Mouse (Mus musculus): ENCODE data around the gene Atg4c.

Gene Atg4c

DNA sequence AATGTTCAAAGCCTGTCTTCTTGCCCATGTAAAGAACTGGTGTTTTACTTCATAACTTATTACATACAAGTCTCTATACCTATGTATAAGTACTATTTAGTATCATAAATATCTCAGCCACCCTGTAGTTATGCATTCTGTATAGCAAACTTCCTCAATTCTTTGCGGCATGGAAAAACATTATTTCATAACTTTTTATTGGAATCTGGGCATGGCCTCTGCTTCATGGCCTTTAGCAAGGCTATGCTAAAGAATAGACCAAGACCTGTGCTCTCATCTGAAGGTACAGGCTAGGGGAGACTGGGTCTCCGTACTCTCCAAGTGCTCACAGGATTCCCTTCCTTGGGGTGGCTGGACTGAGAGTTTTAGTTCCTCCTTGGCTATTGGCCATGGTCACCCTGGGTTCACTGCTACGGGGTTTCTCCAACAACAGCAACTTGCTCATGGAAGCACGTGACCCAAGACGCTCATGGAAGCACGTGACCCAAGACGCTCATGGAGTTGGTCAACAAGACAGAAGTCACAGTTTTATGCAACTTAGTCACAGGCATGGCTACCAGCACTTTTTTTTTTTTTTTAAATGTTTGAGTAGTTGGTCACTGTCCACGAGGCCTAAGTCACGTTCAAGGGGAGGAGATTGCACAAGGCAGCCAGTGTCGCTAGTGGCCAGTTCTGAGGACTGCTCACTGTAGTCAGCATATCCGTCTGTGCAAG lies 7.2 kb upstream of the Atg4c start:
- no peak for DNase-seq (ENCODE audit: low spot score)

DNA sequence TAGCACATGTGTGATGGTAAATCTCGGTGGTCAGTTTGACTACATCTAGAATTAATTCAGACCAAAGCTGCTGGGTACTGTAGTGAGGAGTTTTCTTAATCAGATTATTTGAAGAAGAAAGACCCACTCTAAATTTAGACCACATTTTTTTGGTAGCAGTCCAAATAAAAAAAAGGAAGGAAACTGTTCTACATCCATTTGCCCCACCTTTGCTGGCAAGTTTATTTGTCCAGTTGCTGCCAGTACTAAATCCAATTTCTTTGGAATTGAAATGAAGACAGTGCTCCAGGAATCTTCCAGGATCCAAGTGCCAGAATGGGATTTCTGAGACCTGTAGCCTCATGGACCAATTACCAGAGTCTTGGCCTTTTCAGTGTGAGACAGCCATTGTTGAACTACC lies 1.1 kb upstream of the Atg4c start:
- no peak for DNase-seq (ENCODE audit: low spot score)

DNA sequence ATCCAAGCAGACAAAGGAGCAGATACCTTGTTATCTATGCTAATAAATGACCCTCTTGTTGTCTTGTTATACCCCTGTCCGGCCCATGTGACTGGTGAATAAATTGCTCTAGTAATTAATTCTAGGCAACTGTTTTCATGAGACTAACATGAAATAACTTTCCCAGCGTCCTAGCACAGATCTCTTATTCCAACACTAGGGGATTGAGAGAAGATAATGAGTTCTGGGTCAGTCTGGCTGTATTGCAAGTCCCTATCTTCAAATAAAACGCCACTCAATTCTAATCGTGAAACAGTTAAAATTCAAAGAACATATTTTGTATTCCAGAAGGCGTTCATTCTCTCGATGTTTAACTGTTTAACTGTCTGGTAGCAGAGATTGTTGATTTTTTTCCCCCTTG lies 520 bp upstream of the Atg4c start:
- DNase-seq (ENCODE audit: low spot score), result no peak

- DNase-seq (ENCODE audit: low spot score), result no peak
Observed at GRCm38 (mm10) chr4:99194826-99195225, 1.1 kb downstream of the Atg4c start.

GRCm38 (mm10) chr4:99198721-99199120 lies 5.0 kb downstream of the Atg4c start:
- no peak for DNase-seq (ENCODE audit: low spot score)

GRCm38 (mm10) chr4:99199757-99200251 lies 6.1 kb downstream of the Atg4c start:
- DNase-seq (ENCODE audit: low spot score), result no peak

GRCm38 (mm10) chr4:99200383-99201136 lies 6.8 kb downstream of the Atg4c start:
- DNase-seq (ENCODE audit: low spot score), result no peak

- no peak for DNase-seq (ENCODE audit: low spot score)
Observed at GRCm38 (mm10) chr4:99205773-99206172, 12.0 kb downstream of the Atg4c start.

- DNase-seq (ENCODE audit: low spot score), result no peak
Observed at GRCm38 (mm10) chr4:99206356-99206755, 12.6 kb downstream of the Atg4c start.

DNA sequence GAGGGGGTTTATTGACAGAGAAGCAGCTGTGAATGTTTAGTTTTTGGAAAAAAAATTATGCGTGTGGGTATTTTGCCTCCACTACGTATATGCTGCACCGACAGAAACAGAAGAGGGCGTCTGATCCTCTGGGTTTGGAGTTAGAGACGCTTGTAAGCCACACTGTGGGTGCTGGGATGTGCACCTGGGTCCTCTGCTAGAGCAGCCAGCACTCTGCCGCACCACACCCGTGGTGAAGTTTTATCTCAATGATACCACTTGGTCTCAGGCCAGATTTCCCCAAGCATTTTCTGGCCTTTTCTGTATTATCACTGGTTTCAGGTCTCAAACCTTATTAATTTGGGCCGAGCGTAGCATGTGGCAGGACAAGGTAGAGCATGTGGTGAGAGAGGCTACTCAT lies 16.4 kb downstream of the Atg4c start:
- no peak for DNase-seq (ENCODE audit: low spot score)

GRCm38 (mm10) chr4:99211606-99212005 lies 17.9 kb downstream of the Atg4c start:
- DNase-seq (ENCODE audit: low spot score), result no peak

GRCm38 (mm10) chr4:99213123-99213522 lies 19.4 kb downstream of the Atg4c start:
- DNase-seq (ENCODE audit: low spot score), result no peak

- DNase-seq (ENCODE audit: low spot score), result no peak
Observed at GRCm38 (mm10) chr4:99222221-99222620, 28.5 kb downstream of the Atg4c start.

- DNase-seq (ENCODE audit: low spot score), result no peak
Observed at GRCm38 (mm10) chr4:99224790-99225189, 31.1 kb downstream of the Atg4c start.

GRCm38 (mm10) chr4:99227226-99227625 lies 33.5 kb downstream of the Atg4c start:
- no peak for DNase-seq (ENCODE audit: low spot score)

- no peak for DNase-seq (ENCODE audit: low spot score)
Observed at GRCm38 (mm10) chr4:99229371-99229770, 35.6 kb downstream of the Atg4c start.

- no peak for DNase-seq (ENCODE audit: low spot score)
Observed at GRCm38 (mm10) chr4:99235203-99235856, 41.6 kb downstream of the Atg4c start.

GRCm38 (mm10) chr4:99238305-99238704 lies 44.6 kb downstream of the Atg4c start:
- DNase-seq (ENCODE audit: low spot score), result no peak

- no peak for DNase-seq (ENCODE audit: low spot score)
Observed at GRCm38 (mm10) chr4:99241674-99242073, 47.9 kb downstream of the Atg4c start.

DNA sequence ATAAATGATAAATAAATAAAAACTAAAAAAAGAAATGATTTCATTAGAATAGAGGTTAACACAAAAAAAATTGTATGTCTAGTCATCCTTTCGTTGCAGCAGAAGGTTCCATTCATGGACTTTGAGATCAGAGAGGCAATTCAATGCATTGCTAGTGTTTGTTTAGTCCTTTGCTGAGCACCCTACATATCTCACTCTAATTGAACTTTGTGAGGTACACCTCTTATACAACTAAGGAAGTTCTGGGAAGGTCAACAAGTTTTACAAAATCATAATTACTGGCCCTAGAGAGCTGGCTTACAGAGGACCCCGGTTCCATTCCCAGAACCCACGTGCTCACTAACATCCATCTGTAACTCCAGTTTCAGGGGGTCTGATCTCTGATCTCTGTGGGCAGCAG lies 55.6 kb downstream of the Atg4c start:
- DNase-seq (ENCODE audit: low spot score), result no peak

GRCm38 (mm10) chr4:99249826-99250225 lies 56.1 kb downstream of the Atg4c start:
- no peak for DNase-seq (ENCODE audit: low spot score)

GRCm38 (mm10) chr4:99252957-99253356 lies 59.2 kb downstream of the Atg4c start:
- DNase-seq (ENCODE audit: low spot score), result no peak

- DNase-seq (ENCODE audit: low spot score), result no peak
Observed at GRCm38 (mm10) chr4:99263191-99263590, 69.5 kb downstream of the Atg4c start.

Measured in urinary bladder, postnatal 10 days (tissue).